Mouse (Mus musculus): ENCODE measurements at regions not wholly inside any gene's neighbourhood (a gene's known extent, or its start where the extent isn't known, plus 50 kb on each side); places are given as distances from the start of the nearest gene placed in this dataset.

- peak; percentile 53 for DNase-seq
Observed at GRCm38 (mm10) chr2:61453490-61454281, 124.7 kb upstream of the Tank start.

- no peak for DNase-seq
Observed at GRCm38 (mm10) chr2:61452581-61452980, 125.8 kb upstream of the Tank start.

- DNase-seq, result no peak
Observed at GRCm38 (mm10) chr2:61450731-61451130, 127.7 kb upstream of the Tank start.

- no peak for DNase-seq
Observed at GRCm38 (mm10) chr2:61436591-61436990, 141.8 kb upstream of the Tank start.

- DNase-seq, result no peak
Observed at GRCm38 (mm10) chr2:61407881-61408280, 170.5 kb upstream of the Tank start.

- DNase-seq, result no peak
Observed at GRCm38 (mm10) chr2:61406104-61406751, 172.2 kb upstream of the Tank start.

- DNase-seq, result no peak
Observed at GRCm38 (mm10) chr2:61405261-61405660, 173.1 kb upstream of the Tank start.

- DNase-seq, result peak; percentile 3
Observed at GRCm38 (mm10) chr2:61402588-61403487, 175.5 kb upstream of the Tank start.

GRCm38 (mm10) chr2:61401636-61402587 is 176.5 kb upstream of the Tank start:
- DNase-seq, result peak; percentile 69

GRCm38 (mm10) chr2:61398633-61399032 is 179.8 kb upstream of the Tank start:
- DNase-seq, result no peak

GRCm38 (mm10) chr2:61389622-61390021 is 188.8 kb upstream of the Tank start:
- no peak for DNase-seq

GRCm38 (mm10) chr2:61389207-61389606 is 189.2 kb upstream of the Tank start:
- DNase-seq, result no peak

- no peak for DNase-seq
Observed at GRCm38 (mm10) chr2:61387561-61387960, 190.8 kb upstream of the Tank start.

GRCm38 (mm10) chr2:61386966-61387365 is 191.4 kb upstream of the Tank start:
- DNase-seq, result no peak

- DNase-seq, result no peak
Observed at GRCm38 (mm10) chr2:61384467-61384866, 193.9 kb upstream of the Tank start.

GRCm38 (mm10) chr2:61383744-61384295 is 194.6 kb upstream of the Tank start:
- no peak for DNase-seq

- no peak for DNase-seq
Observed at GRCm38 (mm10) chr2:61379076-61379475, 199.3 kb upstream of the Tank start.

- DNase-seq, result no peak
Observed at GRCm38 (mm10) chr2:61378297-61378696, 200.1 kb upstream of the Tank start.

- no peak for DNase-seq
Observed at GRCm38 (mm10) chr2:61377756-61378155, 200.6 kb upstream of the Tank start.

GRCm38 (mm10) chr2:61362606-61363005 is 215.8 kb upstream of the Tank start:
- DNase-seq, result no peak

- DNase-seq, result no peak
Observed at GRCm38 (mm10) chr2:61361394-61361793, 217.0 kb upstream of the Tank start.
